Mouse (Mus musculus) gastrocnemius, adult 2 months (tissue): Measurements from ENCODE around the gene Ric8b. TPM values are rescaled to one million over a fixed set of nuclear protein-coding genes. Genes with fewer than 3 reads are reported as not detected.

Source experiments
- DNase-seq: peaks from one replicate; pipeline ENCODE4 v3.0.0; 2022
- H3K27ac ChIP-seq: fragments of 200-600 bp; 2 replicates; pipeline ENCODE4 v1.8.1; 2022; ENCODE audit warnings: mild to moderate bottlenecking
- H3K4me3 ChIP-seq: fragments of 200-600 bp; 2 replicates; pipeline ENCODE4 v1.8.1; 2022; ENCODE audit warnings: mild to moderate bottlenecking, moderate library complexity
- CTCF ChIP-seq: fragments of 200-600 bp; IDR thresholded peaks from 2 replicates; pipeline ENCODE4 v1.8.1; 2022; ENCODE audit warnings: antibody characterized with exemption, mild to moderate bottlenecking, moderate library complexity
- intact Hi-C: fragments of 180-260 bp; cut with DNase I; formaldehyde crosslinking; loops from one replicate; pipeline ENCODE4 v1.15.1; 2025
- total RNA-seq, 2 experiments: library from RNA; stranded (reverse); gene quantifications; 2 replicates each; pipeline ENCODE4 v1.2.3; 2021

Ric8b gene
- total RNA-seq, 2 experiments from 2014 or later = 35.5 to 54.4 TPM

- TF ChIP-seq CTCF = no peak
- H3K27ac ChIP-seq = no peak overlapping the region
- DNase-seq = no peak
- H3K4me3 ChIP-seq = no peak overlapping the region
- intact Hi-C loops = no loop called here
Measured at GRCm38 (mm10) chr10:85025799-85026424, 108.5 kb downstream of the Ric8b start.

- no peak for TF ChIP-seq CTCF
- intact Hi-C loops = no loop called here
- peak; percentile 84 for DNase-seq
Measured at GRCm38 (mm10) chr10:85027619-85028175, 110.3 kb downstream of the Ric8b start.

GRCm38 (mm10) chr10:85035131-85035725 is 117.8 kb downstream of the Ric8b start:
- DNase-seq = no peak
- Histone ChIP-seq H3K4me3 (no peak overlapping the region), H3K27ac (no peak overlapping the region)
- TF ChIP-seq CTCF = no peak
- intact Hi-C loops = no loop called here

More at GRCm38 (mm10) chr10:85027619-85028175, 110.3 kb downstream of the Ric8b start:
- H3K4me3 ChIP-seq = no peak overlapping the region
- H3K27ac ChIP-seq = no peak overlapping the region

GRCm38 (mm10) chr10:85038147-85038546 is 120.7 kb downstream of the Ric8b start:
- no peak for DNase-seq
- H3K4me3 ChIP-seq = no peak overlapping the region
- no peak for TF ChIP-seq CTCF
- no peak overlapping the region for H3K27ac ChIP-seq
- intact Hi-C loops = no loop called here

- intact Hi-C loops = no loop called here
- no peak for TF ChIP-seq CTCF
- no peak overlapping the region for H3K4me3 ChIP-seq
- no peak for DNase-seq
- no peak overlapping the region for H3K27ac ChIP-seq
Measured at GRCm38 (mm10) chr10:85038852-85039251, 121.4 kb downstream of the Ric8b start.

- Histone ChIP-seq H3K4me3 (peak overlapping the region; percentile 61), H3K27ac (peak overlapping the region; percentile 28; the same call in 1 of the 2 replicates)
- TF ChIP-seq CTCF = no peak
- intact Hi-C loops = loop anchor here (2.0 to 10.0 kb wide), 3 partner anchors 31 to 529 kb away; no protein-coding TSS in a partner anchor
- no peak for DNase-seq
Measured at GRCm38 (mm10) chr10:85044191-85044711, 126.8 kb downstream of the Ric8b start.

GRCm38 (mm10) chr10:85044732-85045720 is 127.6 kb downstream of the Ric8b start:
- H3K4me3 ChIP-seq = peak overlapping the region; percentile 61
- peak; percentile 60 for DNase-seq
- intact Hi-C loops = loop anchor here (1.0 to 10.0 kb wide), 4 partner anchors 32 to 530 kb away; no protein-coding TSS in a partner anchor
- peak; percentile 83 for TF ChIP-seq CTCF
- H3K27ac ChIP-seq = peak overlapping the region; percentile 28; the same call in 1 of the 2 replicates

- intact Hi-C loops = loop anchor here (10.0 kb wide), 1 partner anchor 532 kb away; no protein-coding TSS in a partner anchor
- DNase-seq = no peak
- no peak overlapping the region for H3K4me3 ChIP-seq
- no peak overlapping the region for H3K27ac ChIP-seq
- peak; percentile 74 for TF ChIP-seq CTCF
Measured at GRCm38 (mm10) chr10:85046585-85046984, 129.2 kb downstream of the Ric8b start.

- no peak overlapping the region for H3K27ac ChIP-seq
- intact Hi-C loops = loop anchor here (10.0 kb wide), 1 partner anchor 533 kb away; no protein-coding TSS in a partner anchor
- H3K4me3 ChIP-seq = no peak overlapping the region
- DNase-seq = no peak
- no peak for TF ChIP-seq CTCF
Measured at GRCm38 (mm10) chr10:85048008-85048407, 130.6 kb downstream of the Ric8b start.

- H3K27ac ChIP-seq = no peak overlapping the region
- no peak for TF ChIP-seq CTCF
- H3K4me3 ChIP-seq = no peak overlapping the region
- intact Hi-C loops = loop anchor here (10.0 kb wide), 1 partner anchor 1146 kb away; no protein-coding TSS in a partner anchor
- no peak for DNase-seq
Measured at GRCm38 (mm10) chr10:85050668-85051208, 133.3 kb downstream of the Ric8b start.

GRCm38 (mm10) chr10:85052451-85052850 is 135.0 kb downstream of the Ric8b start:
- Histone ChIP-seq H3K27ac (no peak overlapping the region), H3K4me3 (no peak overlapping the region)
- intact Hi-C loops = loop anchor here (10.0 kb wide), 1 partner anchor 1148 kb away; no protein-coding TSS in a partner anchor
- DNase-seq = no peak
- no peak for TF ChIP-seq CTCF

GRCm38 (mm10) chr10:85054876-85055275 is 137.5 kb downstream of the Ric8b start:
- no peak for DNase-seq
- intact Hi-C loops = loop anchor here (10.0 kb wide), 1 partner anchor 1150 kb away; no protein-coding TSS in a partner anchor
- H3K27ac ChIP-seq = no peak overlapping the region
- TF ChIP-seq CTCF = no peak
- H3K4me3 ChIP-seq = no peak overlapping the region

Other genes with a start within 250 kb of the Ric8b start
- not detected for gene Rfx4, start 161.6 kb upstream of the Ric8b start, total RNA-seq
- gene Fhl4, start 184.9 kb downstream of the Ric8b start, total RNA-seq = under 1 TPM; 0.13 to 0.17 TPM
- 10 to 100 TPM in 1 of 2 experiments, 1 to 10 TPM in 1; 7.6 to 13.3 TPM for gene Tmem263, start 185.0 kb downstream of the Ric8b start, total RNA-seq
- gene Mterf2, start 210.4 kb downstream of the Ric8b start, total RNA-seq = 10 to 100 TPM in 1 of 2 experiments, 1 to 10 TPM in 1; 9.9 to 14.3 TPM